Mouse (Mus musculus) liver, embryonic 11.5 days (tissue): ENCODE measurements at regions not wholly inside any gene's neighbourhood (a gene's known extent, or its start where the extent isn't known, plus 50 kb on each side); places are given as distances from the start of the nearest gene placed in this dataset.

Source experiments
- ATAC-seq: fragments of 200-750 bp; cut with Nextera tagmentation; replicated peaks from 2 replicates; pipeline ENCODE4 v1.8.0; 2017; ENCODE audit warnings: moderate number of reproducible peaks, mild to moderate bottlenecking, moderate TSS enrichment, moderate library complexity; ENCODE audit not compliant: low FRiP score
- DNase-seq: peaks from one replicate; pipeline ENCODE4 v3.0.0-alpha.2; 2017; ENCODE audit warnings: low spot score
- H3K27ac ChIP-seq: fragments of 300-500 bp; sonication (generic); 2 replicates; pipeline ENCODE4 v1.5.1; 2014; ENCODE audit warnings: mild to moderate bottlenecking, low read depth, low read length, control low read depth
- H3K27me3 ChIP-seq: fragments of 300-500 bp; sonication (generic); replicated peaks from 2 replicates; pipeline ENCODE4 v1.6.1; 2014; ENCODE audit warnings: low read length, mixed read lengths; ENCODE audit not compliant: control insufficient read depth, insufficient read depth
- H3K36me3 ChIP-seq: fragments of 300-500 bp; sonication (generic); 2 replicates; pipeline ENCODE4 v1.6.1; 2014; ENCODE audit warnings: mild to moderate bottlenecking, low read length, moderate library complexity, mixed read lengths; ENCODE audit not compliant: control insufficient read depth, insufficient read depth
- H3K4me1 ChIP-seq: fragments of 300-500 bp; sonication (generic); replicated peaks from 2 replicates; pipeline ENCODE4 v1.6.1; 2014; ENCODE audit warnings: low read length, mixed read lengths; ENCODE audit not compliant: control insufficient read depth, insufficient read depth
- H3K4me2 ChIP-seq: fragments of 300-500 bp; sonication (generic); 2 replicates; pipeline ENCODE4 v1.6.1; 2014; ENCODE audit warnings: mild to moderate bottlenecking, control low read depth, moderate library complexity
- H3K4me3 ChIP-seq: fragments of 300-500 bp; sonication (generic); 2 replicates; pipeline ENCODE4 v1.5.1; 2014; ENCODE audit warnings: low read depth, low read length, control low read depth
- H3K9ac ChIP-seq: fragments of 300-500 bp; sonication (generic); 2 replicates; pipeline ENCODE4 v1.6.1; 2014; ENCODE audit warnings: low read depth, low read length, control low read depth
- H3K9me3 ChIP-seq: fragments of 300-500 bp; sonication (generic); 2 replicates; pipeline ENCODE4 v1.6.1; 2016; ENCODE audit warnings: low read length, inconsistent platforms, mixed read lengths; ENCODE audit not compliant: control insufficient read depth
- WGBS: fragments of 180-500 bp; shearing (Covaris S2); extraction: QIAGEN DNeasy Blood & Tissue Kit; methylation state at CpG from one replicate; pipeline ENCODE4 v1.1.7; 2014; 5-methylcytosine and 5-hydroxymethylcytosine counted together

DNA sequence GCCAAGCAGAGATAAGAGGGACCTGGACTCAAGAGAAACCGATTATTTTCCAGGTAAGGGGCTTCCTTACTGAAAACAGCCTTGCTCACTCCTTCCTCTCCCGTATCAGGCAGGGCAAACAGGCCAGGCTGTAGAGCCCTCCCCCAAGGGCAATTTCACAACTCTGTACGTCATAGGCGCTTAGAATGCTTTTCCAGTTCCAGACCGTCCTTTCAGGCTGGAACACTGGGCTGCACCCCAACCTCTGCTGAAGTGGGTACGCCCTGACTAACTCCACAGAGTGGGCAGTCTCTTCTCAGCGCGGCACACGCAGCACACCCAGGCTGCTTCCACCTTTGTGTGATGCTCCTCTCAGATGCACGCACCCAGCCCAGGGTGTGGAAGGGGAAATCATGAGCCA, 186.8 kb upstream of the Klf14 start:
- Histone ChIP-seq H3K27ac (no peak overlapping the region), H3K27me3 (no peaks in the 10 kb centered on the region), H3K36me3 (no peaks in the 10 kb centered on the region), H3K4me2 (no peak overlapping the region), H3K4me3 (no peak overlapping the region), H3K9me3 (no peaks in the 10 kb centered on the region), H3K4me1 (no peaks in the 10 kb centered on the region), H3K9ac (no peak overlapping the region)
- WGBS = 71% methylated on average over 10 of the region's 10 CpGs
- ATAC-seq (no peak), DNase-seq (no peak)

DNA sequence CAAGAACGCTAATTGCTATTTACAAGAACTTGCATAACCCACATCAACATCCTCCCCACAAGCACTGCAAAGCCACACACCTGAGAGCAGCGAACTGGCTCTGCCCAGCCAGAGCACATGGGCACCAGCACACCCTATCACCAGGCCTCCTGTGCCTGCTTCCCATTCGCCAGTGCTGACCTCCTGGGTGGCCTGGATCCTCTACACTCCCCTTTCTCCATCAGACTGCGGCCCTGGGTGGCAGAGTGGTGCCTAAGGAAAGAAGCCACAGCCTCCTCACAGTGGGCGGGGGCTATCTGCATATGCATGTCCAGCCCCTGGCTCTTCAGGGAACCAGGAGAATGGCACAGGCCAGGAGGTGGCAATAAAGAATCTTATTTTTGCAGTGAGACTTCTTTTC, 187.9 kb upstream of the Klf14 start:
- H3K4me2 ChIP-seq = no peak overlapping the region
- WGBS = 66% methylated on average over 5 of the region's 5 CpGs
- H3K4me1 ChIP-seq = no peaks in the 10 kb centered on the region
- no peak overlapping the region for H3K27ac ChIP-seq
- no peaks in the 10 kb centered on the region for H3K36me3 ChIP-seq
- no peaks in the 10 kb centered on the region for H3K27me3 ChIP-seq
- H3K4me3 ChIP-seq = no peak overlapping the region
- H3K9ac ChIP-seq = no peak overlapping the region
- no peaks in the 10 kb centered on the region for H3K9me3 ChIP-seq
- DNase-seq (no peak), ATAC-seq (no peak)

DNA sequence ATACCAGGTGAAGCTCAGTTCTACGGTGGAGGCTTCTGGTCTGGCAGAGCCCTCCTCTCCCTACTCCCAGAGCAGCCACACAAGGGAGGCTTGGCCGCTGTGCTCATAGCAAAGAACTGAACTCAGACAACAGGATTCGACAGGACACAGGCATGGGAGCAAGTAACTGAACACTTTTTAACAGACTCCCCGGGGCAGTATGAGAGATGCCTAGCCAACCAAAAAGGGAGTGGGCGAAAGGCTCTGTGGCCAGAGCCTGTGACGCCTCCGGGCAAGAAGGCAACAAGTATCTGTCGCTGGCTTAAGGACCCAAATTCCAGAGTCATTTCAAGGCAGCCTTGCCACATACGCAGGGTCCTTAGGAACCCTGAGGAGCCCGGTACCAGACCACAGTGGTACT, 188.8 kb upstream of the Klf14 start:
- WGBS = 80% methylated on average over 10 of the region's 10 CpGs
- Histone ChIP-seq H3K27ac (no peak overlapping the region), H3K9ac (no peak overlapping the region), H3K4me1 (no peaks in the 10 kb centered on the region), H3K36me3 (no peaks in the 10 kb centered on the region), H3K4me2 (no peak overlapping the region), H3K27me3 (no peaks in the 10 kb centered on the region), H3K9me3 (no peaks in the 10 kb centered on the region), H3K4me3 (no peak overlapping the region)
- ATAC-seq (no peak), DNase-seq (no peak)

DNA sequence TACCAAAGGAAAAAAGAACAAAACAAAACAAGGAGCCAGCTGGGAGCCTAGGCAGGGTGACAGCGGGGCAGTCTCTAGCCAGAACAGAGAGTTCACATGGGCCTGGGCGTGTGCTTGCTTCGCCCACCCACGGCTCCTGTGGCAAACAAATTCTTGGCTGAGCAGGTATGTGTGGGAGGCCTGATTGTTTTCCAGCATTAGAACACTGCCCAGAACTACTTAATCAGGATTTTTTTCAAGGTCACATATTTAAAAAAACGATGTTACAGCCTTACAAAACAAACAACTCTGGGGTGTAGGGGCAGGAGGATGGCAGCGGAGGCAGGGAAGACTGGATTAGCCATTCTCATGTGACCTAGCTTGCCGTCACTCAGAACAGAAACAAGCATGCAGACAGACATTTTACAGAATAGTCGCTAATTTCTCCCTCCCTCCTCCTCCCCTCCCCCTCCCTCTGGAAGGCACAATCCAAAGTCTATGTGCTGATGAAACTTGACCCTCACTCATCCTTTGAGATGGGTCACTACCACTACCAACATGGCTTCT, 189.5 kb upstream of the Klf14 start:
- H3K27ac ChIP-seq = no peak overlapping the region
- no peaks in the 10 kb centered on the region for H3K27me3 ChIP-seq

DNA sequence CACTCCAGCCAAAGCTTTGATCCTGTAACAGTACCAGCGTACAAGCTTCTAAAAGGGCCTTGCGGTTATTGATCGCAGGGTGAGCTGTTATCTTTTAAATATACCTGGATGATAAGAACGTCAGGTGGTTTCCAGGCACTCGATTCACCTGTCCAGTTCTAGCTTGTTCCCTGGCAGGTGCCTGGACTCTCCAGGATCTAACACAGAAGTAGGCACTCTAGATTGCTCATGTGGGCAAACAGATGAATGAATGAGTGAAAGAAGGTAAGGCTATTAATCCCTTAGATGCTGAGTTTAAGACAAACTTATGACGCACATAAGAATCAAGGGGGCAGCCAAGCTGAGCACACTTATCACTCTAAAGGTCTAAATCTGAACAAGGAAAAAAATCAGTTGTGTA, 190.3 kb upstream of the Klf14 start:
- no peaks in the 10 kb centered on the region for H3K36me3 ChIP-seq
- no peak overlapping the region for H3K9ac ChIP-seq
- 79% methylated on average over 6 of the region's 6 CpGs for WGBS
- no peak for ATAC-seq
- no peaks in the 10 kb centered on the region for H3K27me3 ChIP-seq
- H3K27ac ChIP-seq = no peak overlapping the region
- H3K4me1 ChIP-seq = no peaks in the 10 kb centered on the region
- H3K4me3 ChIP-seq = no peak overlapping the region
- H3K9me3 ChIP-seq = no peaks in the 10 kb centered on the region
- no peak overlapping the region for H3K4me2 ChIP-seq
- no peak for DNase-seq

More for the DNA sequence above, 189.5 kb upstream of the Klf14 start:
- no peak for ATAC-seq
- 69% methylated on average over 8 of the region's 8 CpGs for WGBS
- Histone ChIP-seq H3K9me3 (no peaks in the 10 kb centered on the region), H3K4me3 (no peak overlapping the region), H3K4me1 (no peaks in the 10 kb centered on the region), H3K9ac (no peak overlapping the region), H3K4me2 (no peak overlapping the region), H3K36me3 (no peaks in the 10 kb centered on the region)
- no peak for DNase-seq

DNA sequence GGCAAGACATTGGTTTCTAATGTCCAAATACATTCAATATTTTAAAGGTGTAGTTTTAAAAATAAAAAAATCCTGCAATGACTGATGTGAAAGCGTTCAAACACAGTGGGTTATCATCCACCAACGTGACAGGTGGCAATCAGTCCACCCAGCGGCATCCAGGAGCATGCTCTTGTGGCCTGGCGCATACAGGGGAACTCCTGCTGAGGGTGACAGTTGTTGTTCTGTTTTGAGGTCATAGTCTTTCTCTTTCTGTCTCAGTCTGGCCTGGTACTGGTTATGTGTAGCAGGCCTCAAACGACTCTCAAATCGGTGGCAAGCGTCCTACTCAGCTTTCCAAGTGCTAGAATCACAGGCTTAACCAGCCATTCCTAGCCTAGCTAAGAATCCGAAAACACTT, 191.5 kb upstream of the Klf14 start:
- Histone ChIP-seq H3K9ac (no peak overlapping the region), H3K27ac (no peak overlapping the region), H3K4me1 (no peaks in the 10 kb centered on the region), H3K36me3 (no peaks in the 10 kb centered on the region), H3K4me3 (no peak overlapping the region), H3K4me2 (no peak overlapping the region), H3K9me3 (no peaks in the 10 kb centered on the region), H3K27me3 (no peaks in the 10 kb centered on the region)
- ATAC-seq (no peak), DNase-seq (no peak)
- 84% methylated on average over 8 of the region's 8 CpGs for WGBS

DNA sequence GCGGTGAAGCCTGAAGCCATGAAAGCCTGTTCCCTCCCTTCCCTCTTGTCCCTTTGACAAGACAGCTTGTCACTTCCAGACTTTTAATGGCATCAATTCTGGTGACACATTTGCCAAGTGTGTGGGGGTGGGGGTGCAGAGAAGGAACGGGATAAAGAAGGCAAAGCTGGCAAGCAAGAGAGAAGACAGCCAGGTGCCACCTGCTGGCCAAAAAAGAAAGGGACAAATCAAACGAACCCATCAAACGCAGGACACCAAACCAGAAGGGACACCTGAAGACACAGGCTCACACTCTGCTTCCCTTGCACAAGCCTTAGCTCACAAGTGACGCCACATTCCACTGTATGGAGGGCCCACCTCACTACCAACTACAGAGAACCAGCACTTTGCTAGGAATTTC, 197.0 kb upstream of the Klf14 start:
- H3K4me3 ChIP-seq = no peak overlapping the region
- WGBS = 27% methylated on average over 5 of the region's 5 CpGs
- no peak overlapping the region for H3K4me2 ChIP-seq
- no peaks in the 10 kb centered on the region for H3K27me3 ChIP-seq
- H3K4me1 ChIP-seq = no peaks in the 10 kb centered on the region
- no peak overlapping the region for H3K9ac ChIP-seq
- ATAC-seq (no peak), DNase-seq (no peak)
- no peak overlapping the region for H3K27ac ChIP-seq
- no peaks in the 10 kb centered on the region for H3K9me3 ChIP-seq
- H3K36me3 ChIP-seq = no peaks in the 10 kb centered on the region

DNA sequence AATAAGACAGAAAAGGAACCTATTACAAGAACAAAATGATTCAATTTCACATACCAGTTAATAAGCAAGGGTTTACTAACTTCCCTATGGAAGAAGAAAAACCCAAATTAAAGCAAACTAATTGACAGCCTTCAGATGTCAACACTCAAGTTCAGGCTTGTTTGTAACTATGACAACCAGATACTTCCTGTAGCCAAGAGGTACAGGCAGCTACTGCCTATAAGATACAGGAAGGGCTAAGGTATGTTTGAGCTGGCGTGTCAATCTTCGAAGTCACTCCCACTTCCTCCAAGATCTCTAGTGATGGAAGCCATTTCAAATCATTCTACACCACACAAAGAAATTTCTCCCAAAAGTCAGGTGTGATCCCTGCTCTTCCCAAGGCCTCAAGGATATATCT, 198.1 kb upstream of the Klf14 start:
- no peaks in the 10 kb centered on the region for H3K4me1 ChIP-seq
- H3K9me3 ChIP-seq = no peaks in the 10 kb centered on the region
- no peak overlapping the region for H3K4me2 ChIP-seq
- ATAC-seq = no peak
- no peak overlapping the region for H3K4me3 ChIP-seq
- no peak overlapping the region for H3K27ac ChIP-seq
- no peak for DNase-seq
- WGBS = 82% methylated on average over 2 of the region's 2 CpGs
- no peaks in the 10 kb centered on the region for H3K36me3 ChIP-seq
- no peak overlapping the region for H3K9ac ChIP-seq
- no peaks in the 10 kb centered on the region for H3K27me3 ChIP-seq

DNA sequence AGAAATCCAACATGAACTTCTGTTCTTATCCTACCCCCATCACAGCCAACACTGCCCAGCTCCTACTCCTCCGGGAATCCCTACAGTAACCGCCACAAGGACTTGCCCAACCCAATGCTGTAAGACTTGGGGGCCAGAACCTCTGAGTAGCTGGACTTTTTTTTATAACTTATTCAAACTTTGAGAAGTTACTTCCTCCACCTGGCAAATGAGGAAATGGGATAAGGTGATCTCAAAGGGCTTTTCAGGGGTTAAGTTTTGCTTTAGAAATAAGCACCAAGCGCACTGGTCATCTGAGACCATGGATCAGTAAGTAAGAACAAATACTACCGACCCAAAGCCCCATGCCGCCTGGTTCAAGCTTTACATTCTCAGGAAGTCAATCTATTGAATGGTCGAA, 198.6 kb upstream of the Klf14 start:
- H3K36me3 ChIP-seq = no peaks in the 10 kb centered on the region
- no peak for DNase-seq
- no peaks in the 10 kb centered on the region for H3K4me1 ChIP-seq
- no peaks in the 10 kb centered on the region for H3K27me3 ChIP-seq
- H3K4me3 ChIP-seq = no peak overlapping the region
- WGBS = 83% methylated on average over 6 of the region's 6 CpGs
- no peak overlapping the region for H3K27ac ChIP-seq
- ATAC-seq = no peak
- no peaks in the 10 kb centered on the region for H3K9me3 ChIP-seq
- no peak overlapping the region for H3K9ac ChIP-seq
- no peak overlapping the region for H3K4me2 ChIP-seq
